Mouse (Mus musculus) limb, embryonic 15.5 days (tissue): ENCODE results near the gene Gm20388. TPM values are rescaled to one million over a fixed set of nuclear protein-coding genes. Genes with fewer than 3 reads are reported as not detected.
"Not testable (repeated sequence)": the region's sequence is repeated elsewhere in the genome, so short reads cannot be mapped to it uniquely, and the experiment has no call there.

Experiments used
- ATAC-seq: fragments of 200-750 bp; cut with Nextera tagmentation; 2 replicates; pipeline ENCODE4 v1.8.0; 2017; ENCODE audit warnings: low read depth, moderate TSS enrichment; ENCODE audit not compliant: insufficient number of reproducible peaks, low FRiP score, low TSS enrichment
- H3K27ac ChIP-seq: fragments of 300-500 bp; sonication (generic); 2 replicates; pipeline ENCODE4 v1.5.1; 2015; ENCODE audit warnings: moderate library complexity, mild to moderate bottlenecking, inconsistent platforms
- H3K27me3 ChIP-seq: fragments of 300-500 bp; sonication (generic); 2 replicates; pipeline ENCODE4 v1.6.1; 2015; ENCODE audit warnings: inconsistent platforms
- H3K36me3 ChIP-seq: fragments of 300-500 bp; sonication (generic); 2 replicates; pipeline ENCODE4 v1.6.1; 2015; ENCODE audit warnings: inconsistent platforms
- H3K4me1 ChIP-seq: fragments of 300-500 bp; sonication (generic); 2 replicates; pipeline ENCODE4 v1.6.1; 2015; ENCODE audit warnings: inconsistent platforms
- H3K4me2 ChIP-seq: fragments of 300-500 bp; sonication (generic); 2 replicates; pipeline ENCODE4 v1.6.1; 2015; ENCODE audit warnings: mild to moderate bottlenecking, inconsistent platforms
- H3K4me3 ChIP-seq: fragments of 300-500 bp; sonication (generic); 2 replicates; pipeline ENCODE4 v1.5.1; 2015; ENCODE audit warnings: mild to moderate bottlenecking, inconsistent platforms
- H3K9ac ChIP-seq: fragments of 300-500 bp; sonication (generic); 2 replicates; pipeline ENCODE4 v1.6.1; 2015; ENCODE audit warnings: inconsistent platforms
- H3K9me3 ChIP-seq: fragments of 300-500 bp; sonication (generic); 2 replicates; pipeline ENCODE4 v1.6.1; 2016; ENCODE audit warnings: inconsistent platforms
- WGBS: fragments of 180-500 bp; shearing (Covaris S2); methylation state at CpG from one replicate; pipeline ENCODE4 v1.1.7; 2015; 5-methylcytosine and 5-hydroxymethylcytosine counted together
- polyA plus RNA-seq: library from polyadenylated mRNA; unstranded; fragments of >200 nt; fragmentation: Nextera tagmentation; extraction: Ambion mirVana; gene quantifications from 2 replicates; pipeline ENCODE4 v1.2.1, GENCODE M21; 2015

Gm20388 gene
- polyA plus RNA-seq, 1 experiment from 2014 or later = 4.9 TPM

- no peak for ATAC-seq
- Histone ChIP-seq H3K36me3 (peaks cover 29% of the 10 kb centered on the region), H3K27me3 (no peaks in the 10 kb centered on the region), H3K27ac (no peak overlapping the region), H3K4me2 (no peak overlapping the region), H3K9ac (no peak overlapping the region), H3K4me3 (no peak overlapping the region), H3K9me3 (no peaks in the 10 kb centered on the region), H3K4me1 (no peaks in the 10 kb centered on the region)
- WGBS = 94% methylated on average over 3 of the region's 3 CpGs
These were observed 4101.4 kb downstream of the Gm20388 start for GRCm38 (mm10) chr8:124011989-124012586.

- H3K9ac ChIP-seq, H3K4me3 ChIP-seq, H3K9me3 ChIP-seq, H3K27me3 ChIP-seq, H3K36me3 ChIP-seq, ATAC-seq, H3K27ac ChIP-seq, H3K4me1 ChIP-seq, H3K4me2 ChIP-seq: not testable (repeated sequence)
- WGBS = 91% methylated on average over 7 of the region's 7 CpGs
These were observed 4103.7 kb downstream of the Gm20388 start for GRCm38 (mm10) chr8:124014299-124014698.

GRCm38 (mm10) chr8:124014751-124015150 is 4104.1 kb downstream of the Gm20388 start:
- H3K27ac ChIP-seq = no peak overlapping the region
- peaks cover 4% of the 10 kb centered on the region for H3K36me3 ChIP-seq
- H3K4me3 ChIP-seq = no peak overlapping the region
- no peak for ATAC-seq
- no peak overlapping the region for H3K4me2 ChIP-seq
- H3K9me3 ChIP-seq = no peaks in the 10 kb centered on the region
- 76% methylated on average over 3 of the region's 3 CpGs for WGBS
- H3K4me1 ChIP-seq = peaks cover 11% of the 10 kb centered on the region
- H3K9ac ChIP-seq = no peak overlapping the region
- H3K27me3 ChIP-seq = no peaks in the 10 kb centered on the region

GRCm38 (mm10) chr8:124019782-124020181 is 4109.1 kb downstream of the Gm20388 start:
- Histone ChIP-seq H3K27ac (no peak overlapping the region), H3K4me1 (peaks cover 28% of the 10 kb centered on the region), H3K36me3 (peaks cover 8% of the 10 kb centered on the region), H3K4me2 (peak overlapping the region; percentile 59), H3K9ac (no peak overlapping the region), H3K27me3 (no peaks in the 10 kb centered on the region), H3K9me3 (no peaks in the 10 kb centered on the region), H3K4me3 (peak overlapping the region; percentile 84)
- 29% methylated on average over 13 of the region's 13 CpGs for WGBS
- ATAC-seq = no peak

GRCm38 (mm10) chr8:124020439-124021236 is 4110.0 kb downstream of the Gm20388 start:
- H3K9ac ChIP-seq = peak overlapping the region; percentile 65
- H3K4me2 ChIP-seq = peak overlapping the region; percentile 59
- peaks cover 28% of the 10 kb centered on the region for H3K4me1 ChIP-seq
- H3K27ac ChIP-seq = peak overlapping the region; percentile 89
- H3K27me3 ChIP-seq = no peaks in the 10 kb centered on the region
- WGBS = 1% methylated on average over 41 of the region's 87 CpGs
- H3K4me3 ChIP-seq = peak overlapping the region; percentile 84
- ATAC-seq = peak; percentile 85
- peaks cover 15% of the 10 kb centered on the region for H3K36me3 ChIP-seq
- H3K9me3 ChIP-seq = no peaks in the 10 kb centered on the region

GRCm38 (mm10) chr8:124021237-124022227 is 4110.9 kb downstream of the Gm20388 start, which contains the start of the genes Taf5l and Urb2:
Taf5l (minus strand) TSS chr8:124021397.
Urb2 (plus strand) TSS chr8:124021508.
- Histone ChIP-seq H3K4me3 (peak within 1 kb of the TSS; percentile 84), H3K27ac (peak within 1 kb of the TSS; percentile 89), H3K9ac (peak within 1 kb of the TSS; percentile 65), H3K4me1 (peaks cover 28% of the 10 kb centered on the region), H3K4me2 (peak within 1 kb of the TSS; percentile 62), H3K27me3 (no peaks in the 10 kb centered on the region), H3K9me3 (no peaks in the 10 kb centered on the region), H3K36me3 (peaks cover 20% of the 10 kb centered on the region)
- peak; percentile 91 for ATAC-seq
- under 1% methylated on average over 72 of the region's 74 CpGs for WGBS

GRCm38 (mm10) chr8:124026265-124026664 is 4115.6 kb downstream of the Gm20388 start:
- WGBS = 77% methylated on average over 2 of the region's 2 CpGs
- H3K9ac ChIP-seq, H3K4me2 ChIP-seq, H3K27ac ChIP-seq, H3K9me3 ChIP-seq, ATAC-seq, H3K4me1 ChIP-seq, H3K4me3 ChIP-seq, H3K27me3 ChIP-seq: not testable (repeated sequence)
- H3K36me3 ChIP-seq = peaks cover 64% of the 10 kb centered on the region

GRCm38 (mm10) chr8:124027831-124028230 is 4117.2 kb downstream of the Gm20388 start:
- Histone ChIP-seq H3K4me1 (0 out of 2 replicates have a peak, but pooled peaks cover 6% of the 10 kb centered on the region), H3K27ac (no peak overlapping the region), H3K9me3 (no peaks in the 10 kb centered on the region), H3K4me2 (no peak overlapping the region), H3K27me3 (no peaks in the 10 kb centered on the region), H3K9ac (no peak overlapping the region), H3K36me3 (peaks cover 71% of the 10 kb centered on the region), H3K4me3 (no peak overlapping the region)
- whole genome bisulfite sequencing = 95% methylated on average over 6 of the region's 6 CpGs
- no peak for ATAC-seq

GRCm38 (mm10) chr8:124033400-124033799 is 4122.8 kb downstream of the Gm20388 start:
- 67% methylated on average over 5 of the region's 5 CpGs for WGBS
- ATAC-seq = no peak
- Histone ChIP-seq H3K4me1 (0 out of 2 replicates have a peak, but pooled peaks cover 6% of the 10 kb centered on the region), H3K4me2 (no peak overlapping the region), H3K9ac (no peak overlapping the region), H3K4me3 (no peak overlapping the region), H3K27ac (no peak overlapping the region), H3K36me3 (peaks cover 85% of the 10 kb centered on the region), H3K27me3 (no peaks in the 10 kb centered on the region), H3K9me3 (no peaks in the 10 kb centered on the region)

GRCm38 (mm10) chr8:124038121-124038520 is 4127.5 kb downstream of the Gm20388 start:
- no peak for ATAC-seq
- no peaks in the 10 kb centered on the region for H3K9me3 ChIP-seq
- no peak overlapping the region for H3K27ac ChIP-seq
- H3K4me3 ChIP-seq = no peak overlapping the region
- no peaks in the 10 kb centered on the region for H3K4me1 ChIP-seq
- no peaks in the 10 kb centered on the region for H3K27me3 ChIP-seq
- peaks cover 83% of the 10 kb centered on the region for H3K36me3 ChIP-seq
- no peak overlapping the region for H3K4me2 ChIP-seq
- H3K9ac ChIP-seq = no peak overlapping the region
- WGBS = 92% methylated on average over 7 of the region's 7 CpGs

GRCm38 (mm10) chr8:124039351-124039750 is 4128.7 kb downstream of the Gm20388 start:
- WGBS = 63% methylated on average over 4 of the region's 4 CpGs
- no peak overlapping the region for H3K27ac ChIP-seq
- H3K4me1 ChIP-seq = no peaks in the 10 kb centered on the region
- H3K4me3 ChIP-seq = no peak overlapping the region
- H3K36me3 ChIP-seq = peaks cover 75% of the 10 kb centered on the region
- H3K9ac ChIP-seq = no peak overlapping the region
- ATAC-seq = no peak
- no peaks in the 10 kb centered on the region for H3K9me3 ChIP-seq
- no peaks in the 10 kb centered on the region for H3K27me3 ChIP-seq
- no peak overlapping the region for H3K4me2 ChIP-seq
